Mouse (Mus musculus): ENCODE measurements around the gene Dapk1.

Dapk1 gene

DNA sequence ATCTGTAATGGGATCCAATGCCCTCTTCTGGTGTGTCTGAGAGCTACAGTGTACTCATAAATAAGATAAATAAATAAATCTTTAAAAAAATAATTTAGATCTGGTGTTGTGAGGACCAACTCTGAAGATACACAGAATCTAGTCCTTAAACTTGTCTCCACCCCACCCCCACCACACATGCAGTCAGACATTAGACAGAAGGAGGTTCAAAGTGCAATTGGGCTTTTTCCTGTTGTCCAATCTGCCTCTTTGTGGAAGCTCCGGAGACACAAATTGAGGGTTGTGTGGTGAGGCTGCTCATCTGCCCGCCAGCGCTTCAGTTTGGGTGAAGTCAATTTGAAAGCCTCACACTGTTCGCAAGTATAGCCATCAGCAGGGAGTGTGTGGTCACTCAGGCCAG lies 63.7 kb downstream of the Dapk1 start:
- 94% methylated on average over 4 of the region's 4 CpGs for WGBS

DNA sequence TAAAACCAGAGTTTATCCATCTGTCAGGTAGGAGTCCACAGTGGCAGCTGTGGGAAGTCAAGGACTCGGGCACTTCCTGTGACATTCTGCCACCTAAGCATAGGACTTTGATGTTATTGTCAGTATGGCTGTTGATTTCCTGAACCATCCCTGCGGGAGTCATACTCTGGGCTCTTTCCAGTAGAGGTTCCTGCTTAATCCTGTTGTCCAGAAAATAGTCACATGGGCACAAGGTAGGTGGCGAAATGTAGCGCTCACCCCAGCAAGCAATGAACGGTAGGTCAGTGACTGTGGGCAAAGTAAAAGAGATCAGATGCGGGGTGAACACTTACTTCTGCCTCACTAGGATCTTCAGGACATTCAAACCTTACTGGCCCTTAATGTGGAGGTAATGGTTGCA lies 66.3 kb downstream of the Dapk1 start:
- 65% methylated on average over 6 of the region's 6 CpGs for WGBS

- WGBS = 67% methylated on average over 10 of the region's 10 CpGs
Observed at GRCm38 (mm10) chr13:60670605-60671004, 68.9 kb downstream of the Dapk1 start.

DNA sequence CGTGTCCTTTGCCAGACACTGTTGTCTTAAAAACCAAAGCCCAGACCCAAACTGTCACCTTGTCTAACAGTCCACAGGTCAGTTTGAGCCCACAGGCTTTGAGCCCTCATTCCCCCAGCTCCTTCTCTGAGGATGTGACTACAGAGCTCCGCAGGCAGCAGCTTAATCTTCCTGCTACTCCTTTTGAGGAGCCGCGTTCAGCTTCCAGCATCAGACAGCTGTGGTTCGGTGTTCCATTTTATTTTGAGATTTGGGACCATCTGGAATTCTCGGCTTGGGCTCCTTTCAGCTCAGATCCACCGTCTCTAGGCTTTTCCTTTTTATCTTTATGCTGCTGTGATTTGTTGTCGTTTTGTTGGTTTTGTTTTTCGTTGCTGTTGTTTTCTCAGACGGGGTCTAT lies 69.5 kb downstream of the Dapk1 start:
- WGBS = 40% methylated on average over 10 of the region's 10 CpGs

GRCm38 (mm10) chr13:60672287-60672686 lies 70.5 kb downstream of the Dapk1 start:
- 73% methylated on average over 8 of the region's 8 CpGs for WGBS

- WGBS = 72% methylated on average over 11 of the region's 11 CpGs
Observed at GRCm38 (mm10) chr13:60672882-60673675, 71.3 kb downstream of the Dapk1 start.

GRCm38 (mm10) chr13:60674301-60674700 lies 72.6 kb downstream of the Dapk1 start:
- 41% methylated on average over 2 of the region's 2 CpGs for WGBS

DNA sequence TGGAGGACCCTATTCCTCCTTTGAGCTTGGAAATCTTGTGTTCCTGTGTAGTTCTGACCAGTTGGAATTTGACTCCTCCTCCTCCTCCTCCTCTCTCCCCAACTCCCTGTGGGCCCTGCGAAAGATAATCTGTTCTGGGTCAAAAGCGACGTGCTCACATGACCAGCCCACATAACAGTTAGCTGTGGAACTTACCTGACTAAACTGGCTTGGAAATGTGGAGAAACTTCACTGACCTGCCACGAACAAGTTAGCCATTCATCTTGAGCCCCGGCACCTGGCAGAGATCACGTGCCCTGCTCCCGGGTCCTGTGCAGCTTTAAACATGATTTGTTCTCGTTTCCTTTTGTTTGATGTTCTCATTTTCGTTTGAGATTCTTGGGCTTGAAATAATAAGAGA lies 73.2 kb downstream of the Dapk1 start:
- 44% methylated on average over 9 of the region's 9 CpGs for WGBS

DNA sequence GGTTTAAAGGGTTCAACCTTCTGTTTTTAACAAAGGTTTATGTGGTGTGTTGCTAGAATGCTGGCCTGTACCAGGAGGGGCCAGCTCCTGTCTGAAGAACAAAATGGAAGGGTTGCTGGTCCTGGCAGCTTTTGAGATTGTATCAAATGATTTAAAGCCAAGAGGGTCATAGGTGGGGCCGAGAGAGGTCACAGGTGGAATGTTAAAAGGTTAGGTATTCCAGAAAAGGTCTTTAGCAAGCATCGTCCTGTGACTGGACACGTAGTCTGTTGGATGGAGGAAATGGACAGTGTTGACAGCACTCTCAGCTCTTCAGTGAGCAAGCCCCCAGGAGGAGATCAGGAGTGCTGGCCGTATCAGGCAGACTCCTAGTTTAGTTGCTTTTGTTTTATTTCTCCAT lies 73.7 kb downstream of the Dapk1 start:
- WGBS = 88% methylated on average over 4 of the region's 4 CpGs

GRCm38 (mm10) chr13:60678912-60679311 lies 77.2 kb downstream of the Dapk1 start:
- WGBS = 47% methylated on average over 6 of the region's 6 CpGs

- WGBS = 74% methylated on average over 15 of the region's 15 CpGs
Observed at GRCm38 (mm10) chr13:60682714-60683695, 81.3 kb downstream of the Dapk1 start.

DNA sequence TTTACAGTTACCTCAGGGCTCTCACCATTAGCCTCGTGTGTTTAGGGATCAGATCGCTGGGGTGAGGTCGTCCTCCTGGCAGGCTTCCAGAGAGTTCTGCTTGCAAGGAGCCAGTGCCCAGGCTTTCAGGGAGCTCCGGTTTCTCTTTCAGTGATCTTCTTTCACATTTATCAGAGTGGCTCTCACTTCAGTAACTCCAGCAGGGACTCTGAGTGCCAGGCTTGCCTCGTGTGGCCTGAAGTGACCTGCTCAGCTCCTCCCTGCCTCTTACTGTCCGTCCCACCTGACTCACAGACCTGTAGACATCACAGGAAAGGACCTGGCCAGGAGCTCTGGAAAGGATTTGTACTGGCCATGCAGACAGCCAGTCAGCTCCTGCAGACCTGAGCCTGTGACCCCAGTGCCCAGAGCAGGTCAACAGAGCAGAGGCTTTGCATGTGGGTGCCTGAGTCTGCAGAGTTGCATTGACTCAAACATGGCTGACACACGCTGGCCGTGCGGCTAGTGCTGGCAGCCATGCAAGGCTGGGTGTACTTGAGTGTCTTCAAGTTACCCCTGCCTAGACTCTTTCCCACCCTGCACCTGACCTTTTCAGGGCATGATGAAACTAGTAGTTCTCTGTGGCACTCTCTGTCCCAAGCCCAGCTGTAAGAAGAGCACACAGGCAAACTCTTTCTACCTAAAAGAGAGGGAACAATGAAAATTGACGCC lies 82.5 kb downstream of the Dapk1 start:
- 41% methylated on average over 10 of the region's 10 CpGs for WGBS

DNA sequence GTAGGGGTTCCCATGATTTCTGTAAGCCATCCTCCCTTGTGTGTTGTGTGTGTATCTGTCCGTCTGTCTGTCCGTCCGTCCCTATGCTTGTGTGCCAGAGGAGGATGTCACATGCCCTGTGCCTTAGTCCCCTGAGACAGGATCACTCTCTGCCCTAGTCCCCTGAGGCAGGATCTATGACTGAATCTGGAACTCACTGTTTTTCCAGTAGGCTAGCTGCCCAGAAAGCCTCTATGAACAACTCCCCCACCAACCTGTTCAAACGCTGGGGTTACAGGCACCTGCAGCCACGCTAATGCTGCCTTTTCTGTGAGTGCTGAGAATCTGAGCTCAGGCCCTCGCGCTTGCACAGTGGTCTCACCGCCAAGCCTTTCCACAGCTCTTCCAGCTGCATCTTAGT lies 83.1 kb downstream of the Dapk1 start:
- WGBS = 24% methylated on average over 8 of the region's 8 CpGs

- WGBS = 11% methylated on average over 6 of the region's 6 CpGs
Observed at GRCm38 (mm10) chr13:60685216-60685615, 83.5 kb downstream of the Dapk1 start.

GRCm38 (mm10) chr13:60686024-60686663 lies 84.4 kb downstream of the Dapk1 start:
- WGBS = 76% methylated on average over 12 of the region's 12 CpGs

GRCm38 (mm10) chr13:60686967-60687366 lies 85.2 kb downstream of the Dapk1 start:
- 30% methylated on average over 12 of the region's 12 CpGs for WGBS

DNA sequence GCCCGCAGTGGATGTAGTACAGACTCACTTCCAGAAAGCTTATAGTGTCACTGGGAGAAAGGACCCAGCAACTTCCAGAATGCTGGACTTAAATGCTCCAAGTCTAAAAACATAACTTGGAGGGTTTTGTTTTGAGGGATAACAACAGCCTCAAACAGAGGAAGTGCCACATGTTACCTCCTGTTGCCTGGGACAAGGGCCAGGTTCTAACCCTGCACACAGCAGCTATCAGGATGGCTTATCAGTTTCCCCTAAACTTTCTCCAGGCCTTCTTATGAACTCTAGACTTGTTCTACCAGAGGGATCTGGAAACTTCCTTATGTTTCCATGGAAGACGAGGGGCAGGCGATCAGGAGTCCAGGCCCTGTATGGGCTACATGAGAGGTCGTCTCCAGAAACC lies 85.7 kb downstream of the Dapk1 start:
- WGBS = 68% methylated on average over 4 of the region's 4 CpGs

DNA sequence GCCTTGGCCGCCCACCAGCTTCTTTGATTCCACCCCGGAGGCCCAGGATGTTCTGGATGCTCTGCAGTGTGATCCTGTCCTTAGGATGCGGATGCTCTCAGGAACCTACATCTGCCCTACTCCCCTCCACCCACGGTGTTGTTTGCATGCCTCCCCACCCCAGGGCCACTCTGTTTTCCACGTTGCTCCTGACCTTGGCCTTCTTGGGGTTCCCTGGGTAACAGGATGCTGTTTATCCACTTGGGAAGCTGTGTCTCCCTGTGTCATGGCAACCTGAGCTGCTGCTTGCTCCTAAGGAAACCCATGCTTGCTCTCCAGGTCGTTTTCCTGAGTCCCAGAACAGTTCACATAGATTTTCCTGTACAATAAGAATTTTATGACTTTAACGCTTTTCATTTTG lies 86.1 kb downstream of the Dapk1 start:
- WGBS = 62% methylated on average over 7 of the region's 7 CpGs

- 70% methylated on average over 2 of the region's 2 CpGs for WGBS
Observed at GRCm38 (mm10) chr13:60690921-60691320, 89.2 kb downstream of the Dapk1 start.

DNA sequence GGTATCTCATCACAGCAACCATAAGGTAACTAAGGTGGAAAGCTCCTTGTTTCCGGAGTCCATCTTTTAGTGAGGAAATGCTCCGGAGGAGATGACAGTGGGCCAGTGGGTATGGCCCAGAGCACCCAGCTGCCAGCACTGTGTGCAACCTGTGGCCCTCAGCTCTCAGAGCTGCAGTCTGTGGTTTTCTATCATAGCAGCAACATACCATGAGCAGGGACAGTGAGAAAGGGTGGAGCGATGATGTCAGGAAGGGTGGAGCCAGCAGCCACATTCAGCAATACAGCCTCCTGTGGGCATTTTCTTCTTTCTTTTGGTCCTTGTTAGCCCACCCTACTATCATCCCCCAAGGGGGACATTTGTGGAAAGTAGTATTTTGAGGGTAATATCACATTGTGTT lies 90.2 kb downstream of the Dapk1 start:
- WGBS = 97% methylated on average over 3 of the region's 3 CpGs

GRCm38 (mm10) chr13:60695186-60695980 lies 93.6 kb downstream of the Dapk1 start:
- WGBS = 65% methylated on average over 10 of the region's 10 CpGs
